13 mouse cellular contexts compared by ENCODE assay signal in genomic region chr4:106951455-106951854, GRCm38 (mm10). TPM values are rescaled to one million over a fixed set of nuclear protein-coding genes. Genes with fewer than 3 reads are reported as not detected.
A peak's percentile ranks its signal among the peaks of the same experiment; 100 is the strongest.
DNase-seq lines count a peak whose midpoint lies in the region; ATAC-seq lines count a peak whose summit lies in the region.
"Had no signal": no experiment of that assay in that cellular context is flagged by ENCODE, and none has a peak within 500 bp of the region (broad histone marks: within the 10 kb centered on the region; RNA-seq: fewer than 3 reads in every experiment).

No protein-coding gene starts in this region.

- no peak for ATAC-seq in liver, embryonic 11.5 days (replicated peaks; ENCODE audit: low FRiP score)
- ATAC-seq in CD4-positive, CD25-positive, alpha-beta regulatory T cell, adult 4 months = peak; percentile 49
- ATAC-seq: forebrain, postnatal 0 days had no signal

- H3K9me3 ChIP-seq in liver, embryonic 11.5 days (ENCODE audit: control insufficient read depth, low read length) = no peaks in the 10 kb centered on the region
- H3K9me3 ChIP-seq: embryonic facial prominence, embryonic 15.5 days; lung, embryonic 15.5 days had no signal

- no peak overlapping the region for H3K4me2 ChIP-seq in liver, embryonic 11.5 days
- H3K4me2 ChIP-seq: embryonic facial prominence, embryonic 15.5 days; lung, embryonic 15.5 days had no signal

- no peak overlapping the region for H3K4me3 ChIP-seq in liver, embryonic 11.5 days (ENCODE audit: low read depth, low read length)
- H3K4me3 ChIP-seq: embryonic facial prominence, embryonic 15.5 days; lung, embryonic 15.5 days had no signal

- no peak overlapping the region for H3K9ac ChIP-seq in liver, embryonic 11.5 days (ENCODE audit: low read depth, low read length)
- H3K9ac ChIP-seq: embryonic facial prominence, embryonic 15.5 days; forebrain, postnatal 0 days; lung, embryonic 15.5 days had no signal

- no peaks in the 10 kb centered on the region for H3K27me3 ChIP-seq in liver, embryonic 11.5 days (replicated peaks; ENCODE audit: control insufficient read depth, insufficient read depth, low read length)
- H3K27me3 ChIP-seq in splenic B cell, adult 2 months (ENCODE audit: control insufficient read depth, insufficient read depth, low read length, poor library complexity, severe bottlenecking) = no peaks in the 10 kb centered on the region
- H3K27me3 ChIP-seq: embryonic facial prominence, embryonic 15.5 days; lung, embryonic 15.5 days had no signal

- DNase-seq in liver = peak; percentile 55
- DNase-seq in liver, embryonic 11.5 days (ENCODE audit: low spot score) = no peak
- peak; percentile 24 for DNase-seq in c-Kit-positive CD71-positive TER-119-positive erythroid progenitor cells, embryonic 14.5 days (ENCODE audit: low spot score)
- peak; percentile 64 for DNase-seq in splenic B cell, adult 2 months (ENCODE audit: low read depth, low spot score)
- no peak for DNase-seq in layer of hippocampus, postnatal 36 days
- no peak for DNase-seq in yolk sac, embryonic 10.5 days (ENCODE audit: low spot score)
- DNase-seq: adrenal gland, adult 8-10 months; cerebellum, adult 18-20 months; forebrain, postnatal 0 days; kidney, postnatal 36 days had no signal

- 30% methylated on average over 4 of the region's 4 CpGs for WGBS in liver, embryonic 11.5 days

- peaks cover 51% of the 10 kb centered on the region for H3K4me1 ChIP-seq in liver, embryonic 11.5 days (replicated peaks; ENCODE audit: control insufficient read depth, insufficient read depth, low read length)

- H3K27ac ChIP-seq in liver, embryonic 11.5 days (ENCODE audit: low read depth, low read length) = no peak overlapping the region
- H3K27ac ChIP-seq: embryonic facial prominence, embryonic 15.5 days; lung, embryonic 15.5 days had no signal

- peaks cover 5% of the 10 kb centered on the region; the same call in 1 of the 2 replicates for H3K36me3 ChIP-seq in liver, embryonic 11.5 days (ENCODE audit: control insufficient read depth, insufficient read depth, low read length)
- no peaks in the 10 kb centered on the region for H3K36me3 ChIP-seq in splenic B cell, adult 2 months (ENCODE audit: control insufficient read depth, insufficient read depth, low read length, poor library complexity, severe bottlenecking)
- H3K36me3 ChIP-seq: lung, embryonic 15.5 days had no signal

RNA-seq across cellular contexts. Expression of gene Ssbp3, which starts 41.0 kb away (rescaled TPM):
- polyA plus RNA-seq in liver, embryonic 11.5 days (2014; fragmentation: Nextera tagmentation; extraction: Ambion mirVana) = 71.1 and 89.0 TPM in 2 replicates
- polyA plus RNA-seq in CD4-positive, CD25-positive, alpha-beta regulatory T cell, adult 4 months (2017; shearing (Covaris generic)) = 10 to 100 TPM; 60.0 to 60.9 TPM
- 100 to 1,000 TPM; 144 to 163 TPM for total RNA-seq in layer of hippocampus, postnatal 36 days (2021)

Comparison
In these comparisons a context has a peak if more than half of its experiments do, and no peak if none do; other contexts are left out.
1. DNase-seq: peak in liver (single experiment), c-Kit-positive CD71-positive TER-119-positive erythroid progenitor cells, embryonic 14.5 days (single experiment) and splenic B cell, adult 2 months (single experiment); none in liver, embryonic 11.5 days (single experiment), layer of hippocampus, postnatal 36 days (0 of 2) and yolk sac, embryonic 10.5 days (single experiment).